In the genomic region with DNA sequence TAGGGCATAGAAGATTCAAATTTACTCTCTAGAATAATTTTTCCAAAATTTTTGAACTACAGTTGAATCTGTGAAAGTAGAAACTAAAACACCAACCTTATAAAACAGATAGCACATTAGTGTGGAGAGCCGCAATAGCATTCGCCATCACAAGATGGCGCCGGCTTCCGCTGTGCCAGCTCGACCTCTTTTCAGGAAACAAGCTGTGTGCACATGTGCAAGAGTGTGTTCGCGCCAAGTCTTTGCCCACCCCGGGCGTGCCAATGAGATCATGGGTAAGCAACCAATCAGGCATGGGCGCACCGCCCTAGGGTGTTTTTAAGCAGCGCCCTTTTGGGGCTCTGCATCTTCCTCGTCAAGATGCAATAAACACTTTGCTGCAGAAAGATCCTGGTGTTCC, we compare ENCODE assay signal across 12 mouse cellular contexts.
DNase-seq lines count a peak whose midpoint lies in the region; ATAC-seq and TF ChIP-seq lines count a peak whose summit lies in the region.
"Had no signal": no experiment of that assay in that cellular context is flagged by ENCODE, and none has a peak within 500 bp of the region (broad histone marks: within the 10 kb centered on the region; RNA-seq: fewer than 3 reads in every experiment).

No protein-coding gene starts in this region.

- no peak overlapping the region for H3K27ac ChIP-seq in forebrain, postnatal 0 days (ENCODE audit: low read depth, low read length)
- no peak overlapping the region for H3K27ac ChIP-seq in forebrain, embryonic 13.5 days
- H3K27ac ChIP-seq: embryonic facial prominence, embryonic 15.5 days; limb, embryonic 12.5 days; midbrain, embryonic 13.5 days had no signal

- TF ChIP-seq CTCF in forebrain, postnatal 0 days (IDR thresholded peaks at IDR 0.05; ENCODE audit: low read depth) = peak; percentile 25; the same call in 1 of the 2 replicates

- no peak overlapping the region for H3K4me2 ChIP-seq in forebrain, postnatal 0 days (ENCODE audit: low read depth)
- no peak overlapping the region for H3K4me2 ChIP-seq in forebrain, embryonic 13.5 days
- H3K4me2 ChIP-seq: embryonic facial prominence, embryonic 15.5 days; limb, embryonic 12.5 days; midbrain, embryonic 13.5 days had no signal

- no peaks in the 10 kb centered on the region for H3K27me3 ChIP-seq in forebrain, postnatal 0 days (ENCODE audit: insufficient read depth, low read length)
- no peaks in the 10 kb centered on the region for H3K27me3 ChIP-seq in forebrain, embryonic 13.5 days
- H3K27me3 ChIP-seq: embryonic facial prominence, embryonic 15.5 days; limb, embryonic 12.5 days; midbrain, embryonic 13.5 days had no signal

- no peak for ATAC-seq in forebrain, postnatal 0 days
- no peak for ATAC-seq in forebrain, embryonic 13.5 days
- ATAC-seq in granulocyte monocyte progenitor cell, adult 5-6 weeks (replicated peaks; ENCODE audit: poor library complexity, severe bottlenecking) = peak; percentile 42; the same call in 1 of the 2 replicates
- ATAC-seq: midbrain, embryonic 13.5 days had no signal

- intact Hi-C loops in left cerebral cortex, postnatal 4 days (cut with DNase I) = no loop called here

- no peak overlapping the region for H3K4me3 ChIP-seq in forebrain, postnatal 0 days (ENCODE audit: low read depth, low read length)
- H3K4me3 ChIP-seq in forebrain, embryonic 13.5 days = no peak overlapping the region
- H3K4me3 ChIP-seq: embryonic facial prominence, embryonic 15.5 days; limb, embryonic 12.5 days; midbrain, embryonic 13.5 days had no signal

- H3K36me3 ChIP-seq in forebrain, postnatal 0 days (ENCODE audit: insufficient read depth) = no peaks in the 10 kb centered on the region
- no peaks in the 10 kb centered on the region for H3K36me3 ChIP-seq in forebrain, embryonic 13.5 days (ENCODE audit: poor library complexity, severe bottlenecking)
- H3K36me3 ChIP-seq: embryonic facial prominence, embryonic 15.5 days; limb, embryonic 12.5 days; midbrain, embryonic 13.5 days had no signal

- 83% methylated on average over 14 of the region's 14 CpGs for WGBS in forebrain, postnatal 0 days
- WGBS in forebrain, embryonic 13.5 days = 86% methylated on average over 14 of the region's 14 CpGs

- no peak for DNase-seq in forebrain, postnatal 0 days
- DNase-seq in left cerebral cortex, postnatal 4 days = peak; percentile 3
- DNase-seq in left cerebral cortex, adult 9 months (ENCODE audit: low spot score in 2 of 2) = no peak
- peak; percentile 82 for DNase-seq in ES-CJ7 (ENCODE audit: low read depth, low spot score)
- DNase-seq in cerebellum, adult 9-10 months = no peak
- DNase-seq in frontal cortex, postnatal 14 days (ENCODE audit: low spot score in 2 of 2) = no peak
- DNase-seq: kidney, adult 18-20 months had no signal

- H3K9me3 ChIP-seq in forebrain, postnatal 0 days (ENCODE audit: low read length) = no peaks in the 10 kb centered on the region
- no peaks in the 10 kb centered on the region for H3K9me3 ChIP-seq in forebrain, embryonic 13.5 days (replicated peaks)
- H3K9me3 ChIP-seq: embryonic facial prominence, embryonic 15.5 days; limb, embryonic 12.5 days; midbrain, embryonic 13.5 days had no signal

- H3K9ac ChIP-seq in forebrain, postnatal 0 days = no peak overlapping the region
- H3K9ac ChIP-seq in forebrain, embryonic 13.5 days = no peak overlapping the region
- H3K9ac ChIP-seq: embryonic facial prominence, embryonic 15.5 days; limb, embryonic 12.5 days; midbrain, embryonic 13.5 days had no signal

- no peaks in the 10 kb centered on the region for H3K4me1 ChIP-seq in forebrain, postnatal 0 days (ENCODE audit: insufficient read depth)
- H3K4me1 ChIP-seq in forebrain, embryonic 13.5 days = no peaks in the 10 kb centered on the region
- H3K4me1 ChIP-seq: embryonic facial prominence, embryonic 15.5 days; limb, embryonic 12.5 days; midbrain, embryonic 13.5 days had no signal

Comparison
In these comparisons a context has a peak if more than half of its experiments do, and no peak if none do; other contexts are left out.
1. DNase-seq: peak in left cerebral cortex, postnatal 4 days (single experiment) and ES-CJ7 (single experiment); none in forebrain, postnatal 0 days (single experiment), left cerebral cortex, adult 9 months (0 of 2), cerebellum, adult 9-10 months (single experiment) and frontal cortex, postnatal 14 days (0 of 2).